Mouse (Mus musculus): ENCODE results near the gene Ppara. TPM values are rescaled to one million over a fixed set of nuclear protein-coding genes. Genes with fewer than 3 reads are reported as not detected.

Gene Ppara
- polyA plus RNA-seq, 1 experiment from 2014 or later = 51.3 TPM

DNA sequence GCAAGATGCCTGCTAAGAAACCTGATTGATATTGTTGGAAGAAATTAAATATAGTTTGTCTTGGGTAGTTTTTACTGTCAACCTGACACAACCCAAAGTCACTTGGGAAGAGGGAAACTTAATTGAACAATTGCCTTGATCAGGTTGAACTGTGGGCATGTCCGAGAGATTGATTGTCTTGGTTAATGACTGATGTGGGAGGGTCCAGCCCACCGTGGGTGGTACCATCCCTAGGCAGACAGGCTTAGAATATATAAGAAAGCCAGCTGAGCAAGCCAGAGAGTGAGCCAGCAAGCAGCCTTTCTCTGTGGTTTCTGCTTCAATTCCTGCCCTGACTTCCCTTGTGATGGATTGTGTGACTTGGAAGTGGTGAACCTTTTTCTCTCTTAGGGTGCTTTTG lies 17.9 kb downstream of the Ppara start:
- Histone ChIP-seq H3K36me3 (ENCODE audit: control insufficient read depth, insufficient read depth) (0 out of 2 replicates have a peak, but pooled peaks cover 3% of the 10 kb centered on the region), H3K4me3 (ENCODE audit: low read depth, low read length) (no peak overlapping the region), H3K4me1 (ENCODE audit: control insufficient read depth, low read depth, low read length) (no peaks in the 10 kb centered on the region; the same call in 1 of the 2 replicates), H3K4me2 (ENCODE audit: low read depth, low read length) (no peak overlapping the region), H3K27ac (ENCODE audit: low read length) (no peak overlapping the region), H3K27me3 (ENCODE audit: control insufficient read depth, insufficient read depth, low read depth, low read length) (no peaks in the 10 kb centered on the region), H3K9me3 (replicated peaks; ENCODE audit: control insufficient read depth, low read length) (no peaks in the 10 kb centered on the region), H3K9ac (ENCODE audit: low read depth, low read length) (no peak overlapping the region)
- 42% methylated on average over 2 of the region's 2 CpGs for WGBS (ENCODE audit: insufficient replicate concordance)
- no peak for ATAC-seq (ENCODE audit: low read depth)

DNA sequence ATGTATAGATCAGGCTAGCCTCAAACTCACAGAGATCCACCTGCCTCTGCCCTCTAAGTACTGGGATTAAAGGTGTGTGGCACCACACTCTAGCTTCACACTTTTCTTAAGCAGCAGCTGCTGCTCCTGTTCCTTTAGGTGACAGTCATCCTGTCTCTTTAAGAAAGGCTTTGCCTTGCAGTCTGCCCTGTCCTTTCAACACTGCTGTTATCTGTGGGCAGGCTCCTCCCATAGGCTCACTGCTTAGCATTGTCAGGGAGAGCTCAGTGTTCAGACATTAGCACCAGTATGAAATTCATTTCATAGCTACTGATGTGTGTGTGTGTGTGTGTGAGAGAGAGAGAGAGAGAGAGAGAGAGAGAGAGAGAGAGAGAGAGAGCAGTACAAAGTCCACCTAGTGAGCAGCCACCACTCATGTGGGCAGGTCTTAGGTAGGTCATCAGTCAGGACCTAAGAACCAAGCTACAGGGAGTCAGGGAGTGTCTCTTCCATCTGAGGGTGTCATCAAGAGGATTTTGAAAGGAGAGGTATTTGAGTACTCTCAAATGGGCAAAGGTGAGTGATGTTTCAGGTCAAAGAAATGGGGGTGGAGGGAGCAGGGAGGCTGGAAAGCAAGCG lies 19.4 kb downstream of the Ppara start:
- H3K27me3 ChIP-seq (ENCODE audit: control insufficient read depth, insufficient read depth, low read depth, low read length) = no peaks in the 10 kb centered on the region
- H3K4me2 ChIP-seq (ENCODE audit: low read depth, low read length) = no peak overlapping the region
- no peak for ATAC-seq (ENCODE audit: low read depth)
- H3K9ac ChIP-seq (ENCODE audit: low read depth, low read length) = no peak overlapping the region
- H3K4me1 ChIP-seq (ENCODE audit: control insufficient read depth, low read depth, low read length) = no peaks in the 10 kb centered on the region; the same call in 1 of the 2 replicates
- H3K4me3 ChIP-seq (ENCODE audit: low read depth, low read length) = no peak overlapping the region
- 63% methylated on average over 1 of the region's 1 CpGs for WGBS (ENCODE audit: insufficient replicate concordance)
- 0 out of 2 replicates have a peak, but pooled peaks cover 3% of the 10 kb centered on the region for H3K36me3 ChIP-seq (ENCODE audit: control insufficient read depth, insufficient read depth)
- no peak overlapping the region; the same call in 1 of the 2 replicates for H3K27ac ChIP-seq (ENCODE audit: low read length)
- no peaks in the 10 kb centered on the region for H3K9me3 ChIP-seq (replicated peaks; ENCODE audit: control insufficient read depth, low read length)

DNA sequence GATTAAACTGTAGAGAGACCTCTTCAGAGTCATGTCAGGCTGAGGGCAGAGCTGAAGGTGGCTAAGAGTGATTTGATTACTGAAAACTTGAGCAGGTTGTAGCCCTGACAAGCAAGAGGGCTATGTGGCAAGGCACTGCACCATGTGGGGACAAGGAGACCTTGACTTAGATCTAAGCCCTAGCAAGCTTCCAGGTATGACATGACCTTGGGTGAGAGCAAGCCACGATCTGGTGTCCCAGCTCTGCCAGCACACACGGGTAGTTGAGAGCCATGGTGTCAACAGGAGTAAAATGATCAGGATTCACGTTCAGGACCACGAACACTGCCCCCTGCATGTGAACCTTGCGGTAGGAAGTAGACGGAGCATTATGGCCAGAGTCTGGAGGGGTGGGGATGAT lies 20.4 kb downstream of the Ppara start:
- no peak overlapping the region for H3K4me2 ChIP-seq (ENCODE audit: low read depth, low read length)
- no peak overlapping the region for H3K4me3 ChIP-seq (ENCODE audit: low read depth, low read length)
- 0 out of 2 replicates have a peak, but pooled peaks cover 3% of the 10 kb centered on the region for H3K36me3 ChIP-seq (ENCODE audit: control insufficient read depth, insufficient read depth)
- ATAC-seq (ENCODE audit: low read depth) = no peak
- no peaks in the 10 kb centered on the region; the same call in 1 of the 2 replicates for H3K4me1 ChIP-seq (ENCODE audit: control insufficient read depth, low read depth, low read length)
- H3K27ac ChIP-seq (ENCODE audit: low read length) = no peak overlapping the region
- no peaks in the 10 kb centered on the region for H3K9me3 ChIP-seq (replicated peaks; ENCODE audit: control insufficient read depth, low read length)
- H3K9ac ChIP-seq (ENCODE audit: low read depth, low read length) = no peak overlapping the region
- H3K27me3 ChIP-seq (ENCODE audit: control insufficient read depth, insufficient read depth, low read depth, low read length) = no peaks in the 10 kb centered on the region
- 37% methylated on average over 6 of the region's 6 CpGs for WGBS (ENCODE audit: insufficient replicate concordance)

DNA sequence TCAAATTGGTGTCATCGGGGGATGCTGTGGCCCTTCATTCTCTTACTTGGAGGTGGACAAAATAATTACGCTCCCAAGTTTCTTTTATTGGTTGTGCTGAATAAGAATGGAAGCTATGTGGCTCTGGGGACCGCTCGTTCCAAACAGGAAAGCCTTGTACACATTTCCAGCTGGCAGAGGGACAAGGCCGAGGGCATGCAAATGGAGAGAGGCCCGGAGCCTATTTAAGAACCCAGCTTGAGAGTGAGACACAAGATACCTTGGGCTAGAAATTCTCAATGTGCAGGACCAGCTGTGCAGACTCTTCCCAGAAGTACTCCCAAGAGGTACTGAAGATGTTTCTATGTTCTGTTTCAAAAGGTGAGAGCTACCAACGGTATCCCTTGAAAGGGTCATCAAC lies 21.8 kb downstream of the Ppara start:
- Histone ChIP-seq H3K27me3 (ENCODE audit: control insufficient read depth, insufficient read depth, low read depth, low read length) (no peaks in the 10 kb centered on the region), H3K4me3 (ENCODE audit: low read depth, low read length) (no peak overlapping the region), H3K9ac (ENCODE audit: low read depth, low read length) (no peak overlapping the region), H3K9me3 (replicated peaks; ENCODE audit: control insufficient read depth, low read length) (no peaks in the 10 kb centered on the region), H3K4me1 (ENCODE audit: control insufficient read depth, low read depth, low read length) (no peaks in the 10 kb centered on the region; the same call in 1 of the 2 replicates), H3K4me2 (ENCODE audit: low read depth, low read length) (no peak overlapping the region), H3K36me3 (ENCODE audit: control insufficient read depth, insufficient read depth) (0 out of 2 replicates have a peak, but pooled peaks cover 3% of the 10 kb centered on the region), H3K27ac (ENCODE audit: low read length) (no peak overlapping the region)
- 69% methylated on average over 7 of the region's 7 CpGs for WGBS (ENCODE audit: insufficient replicate concordance)
- ATAC-seq (ENCODE audit: low read depth) = no peak

DNA sequence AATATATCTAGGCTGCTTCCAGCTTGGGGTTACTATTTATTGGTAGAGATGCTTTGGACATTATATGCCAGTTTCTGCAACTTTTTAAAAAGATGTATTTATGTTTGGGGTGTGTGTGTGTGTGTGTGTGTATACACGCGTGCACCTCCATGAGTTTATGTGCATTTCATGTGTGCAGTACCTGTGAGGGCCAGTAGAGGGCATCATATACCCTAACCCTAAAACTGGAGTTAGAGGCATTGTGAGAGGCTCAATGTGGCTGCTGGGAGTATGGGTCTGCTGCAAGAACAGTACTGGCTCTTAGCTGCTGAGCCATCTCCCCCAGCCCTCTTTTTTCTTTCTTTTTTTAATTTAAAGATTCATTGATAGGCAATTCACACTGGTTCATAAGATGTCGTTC lies 23.0 kb downstream of the Ppara start:
- H3K4me2 ChIP-seq (ENCODE audit: low read depth, low read length) = no peak overlapping the region
- H3K4me3 ChIP-seq (ENCODE audit: low read depth, low read length) = no peak overlapping the region
- WGBS (ENCODE audit: insufficient replicate concordance) = 72% methylated on average over 3 of the region's 3 CpGs
- H3K27ac ChIP-seq (ENCODE audit: low read length) = no peak overlapping the region
- no peaks in the 10 kb centered on the region for H3K9me3 ChIP-seq (replicated peaks; ENCODE audit: control insufficient read depth, low read length)
- no peak overlapping the region for H3K9ac ChIP-seq (ENCODE audit: low read depth, low read length)
- 0 out of 2 replicates have a peak, but pooled peaks cover 3% of the 10 kb centered on the region for H3K36me3 ChIP-seq (ENCODE audit: control insufficient read depth, insufficient read depth)
- no peaks in the 10 kb centered on the region for H3K27me3 ChIP-seq (ENCODE audit: control insufficient read depth, insufficient read depth, low read depth, low read length)
- ATAC-seq (ENCODE audit: low read depth) = no peak
- no peaks in the 10 kb centered on the region; the same call in 1 of the 2 replicates for H3K4me1 ChIP-seq (ENCODE audit: control insufficient read depth, low read depth, low read length)

DNA sequence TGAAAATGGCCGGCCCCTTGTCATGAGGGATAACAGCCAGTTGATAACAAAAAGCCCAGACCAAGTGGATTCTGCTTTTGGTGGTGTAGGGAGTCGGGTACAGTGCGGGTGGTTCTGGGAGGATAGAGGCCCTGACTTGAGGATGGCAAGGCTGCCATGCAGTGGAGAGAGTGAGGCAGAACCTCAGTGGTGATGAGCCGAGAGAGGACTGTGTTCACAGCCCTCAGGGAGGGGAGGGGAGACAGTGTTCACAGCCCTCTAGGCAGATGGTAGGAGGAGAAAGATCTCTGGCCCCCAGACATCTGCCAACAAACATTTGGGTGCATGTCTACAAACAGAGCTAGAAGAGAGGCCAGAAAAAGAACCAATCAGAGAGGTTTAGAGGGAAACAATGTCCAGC lies 28.0 kb downstream of the Ppara start:
- Histone ChIP-seq H3K27me3 (ENCODE audit: control insufficient read depth, insufficient read depth, low read depth, low read length) (no peaks in the 10 kb centered on the region), H3K9ac (ENCODE audit: low read depth, low read length) (no peak overlapping the region), H3K4me1 (ENCODE audit: control insufficient read depth, low read depth, low read length) (no peaks in the 10 kb centered on the region), H3K4me3 (ENCODE audit: low read depth, low read length) (no peak overlapping the region), H3K4me2 (ENCODE audit: low read depth, low read length) (no peak overlapping the region), H3K9me3 (replicated peaks; ENCODE audit: control insufficient read depth, low read length) (no peaks in the 10 kb centered on the region), H3K36me3 (ENCODE audit: control insufficient read depth, insufficient read depth) (no peaks in the 10 kb centered on the region), H3K27ac (ENCODE audit: low read length) (no peak overlapping the region)
- 60% methylated on average over 4 of the region's 4 CpGs for WGBS (ENCODE audit: insufficient replicate concordance)
- no peak for ATAC-seq (ENCODE audit: low read depth)

DNA sequence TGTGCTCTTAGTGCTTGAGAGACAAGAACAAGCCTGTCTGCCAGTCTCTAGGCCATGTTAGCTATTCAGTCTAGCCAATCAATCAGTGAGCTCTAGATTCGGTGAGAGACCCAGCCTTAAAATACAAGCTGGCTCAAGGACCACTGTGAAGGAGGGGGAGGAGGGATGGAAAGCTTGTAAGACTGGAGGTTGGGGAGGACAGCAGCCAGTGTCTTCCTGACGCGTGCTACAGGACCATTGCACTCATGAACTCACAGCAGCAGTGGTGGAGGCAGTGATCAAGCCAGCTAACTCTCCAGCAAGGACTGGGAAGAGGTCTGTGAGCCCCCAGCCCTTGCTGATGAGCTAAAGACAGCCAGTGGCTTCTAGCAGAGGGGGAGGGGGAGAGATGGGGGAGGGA lies 30.2 kb downstream of the Ppara start:
- Histone ChIP-seq H3K27me3 (ENCODE audit: control insufficient read depth, insufficient read depth, low read depth, low read length) (no peaks in the 10 kb centered on the region), H3K9ac (ENCODE audit: low read depth, low read length) (no peak overlapping the region), H3K9me3 (replicated peaks; ENCODE audit: control insufficient read depth, low read length) (no peaks in the 10 kb centered on the region), H3K4me1 (ENCODE audit: control insufficient read depth, low read depth, low read length) (no peaks in the 10 kb centered on the region; the same call in 1 of the 2 replicates), H3K27ac (ENCODE audit: low read length) (no peak overlapping the region), H3K36me3 (ENCODE audit: control insufficient read depth, insufficient read depth) (no peaks in the 10 kb centered on the region), H3K4me3 (ENCODE audit: low read depth, low read length) (no peak overlapping the region), H3K4me2 (ENCODE audit: low read depth, low read length) (no peak overlapping the region)
- no peak for ATAC-seq (ENCODE audit: low read depth)
- 42% methylated on average over 3 of the region's 3 CpGs for WGBS (ENCODE audit: insufficient replicate concordance)

DNA sequence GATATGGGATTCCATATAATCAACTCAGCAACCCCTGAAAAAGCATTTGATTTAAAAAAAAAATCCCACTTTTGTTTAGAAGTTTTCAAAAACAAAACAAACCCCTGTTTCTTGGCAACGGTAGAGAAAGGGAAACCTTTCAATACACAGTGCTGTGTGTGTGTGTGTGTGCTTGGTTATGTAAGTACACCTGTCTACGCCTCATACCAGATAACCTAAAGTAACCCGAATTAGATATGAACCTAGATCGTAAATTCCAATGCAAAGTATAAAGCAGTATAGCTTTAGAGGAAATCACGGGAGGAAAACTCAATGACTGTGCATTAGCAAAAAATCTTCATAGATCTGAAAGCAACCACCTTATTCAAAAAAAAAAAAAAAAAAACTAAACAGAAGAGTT lies 31.9 kb downstream of the Ppara start:
- no peak for ATAC-seq (ENCODE audit: low read depth)

DNA sequence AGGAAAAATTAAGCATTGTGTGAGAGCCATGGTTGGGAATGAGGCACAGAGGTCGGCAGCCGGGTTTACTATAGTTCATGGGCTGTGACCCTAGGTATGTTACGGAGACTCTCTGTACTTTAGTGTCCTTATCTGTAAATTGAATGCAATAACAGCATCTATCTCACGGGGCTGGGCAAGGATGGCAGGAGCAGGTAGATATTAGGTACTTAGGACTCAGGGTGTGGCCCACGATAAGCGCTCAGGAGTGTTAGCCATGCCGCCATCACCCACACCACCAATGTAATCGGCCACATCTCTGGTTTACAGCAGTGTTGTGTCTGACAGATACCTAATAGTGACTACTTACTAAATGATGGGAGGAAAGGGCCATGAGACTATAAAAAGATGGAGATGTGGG lies 34.2 kb downstream of the Ppara start:
- 72% methylated on average over 8 of the region's 8 CpGs for WGBS (ENCODE audit: insufficient replicate concordance)
- no peak for ATAC-seq (ENCODE audit: low read depth)
- no peak overlapping the region for H3K4me2 ChIP-seq (ENCODE audit: low read depth, low read length)
- H3K4me1 ChIP-seq (ENCODE audit: control insufficient read depth, low read depth, low read length) = no peaks in the 10 kb centered on the region; the same call in 1 of the 2 replicates
- no peaks in the 10 kb centered on the region for H3K9me3 ChIP-seq (replicated peaks; ENCODE audit: control insufficient read depth, low read length)
- no peaks in the 10 kb centered on the region for H3K36me3 ChIP-seq (ENCODE audit: control insufficient read depth, insufficient read depth)
- H3K27me3 ChIP-seq (ENCODE audit: control insufficient read depth, insufficient read depth, low read depth, low read length) = no peaks in the 10 kb centered on the region
- no peak overlapping the region for H3K27ac ChIP-seq (ENCODE audit: low read length)
- no peak overlapping the region for H3K9ac ChIP-seq (ENCODE audit: low read depth, low read length)
- no peak overlapping the region for H3K4me3 ChIP-seq (ENCODE audit: low read depth, low read length)

More for the DNA sequence above, 31.9 kb downstream of the Ppara start:
- Histone ChIP-seq H3K27ac (ENCODE audit: low read length) (no peak overlapping the region), H3K4me1 (ENCODE audit: control insufficient read depth, low read depth, low read length) (no peaks in the 10 kb centered on the region; the same call in 1 of the 2 replicates), H3K9ac (ENCODE audit: low read depth, low read length) (no peak overlapping the region), H3K27me3 (ENCODE audit: control insufficient read depth, insufficient read depth, low read depth, low read length) (no peaks in the 10 kb centered on the region), H3K4me3 (ENCODE audit: low read depth, low read length) (no peak overlapping the region), H3K9me3 (replicated peaks; ENCODE audit: control insufficient read depth, low read length) (no peaks in the 10 kb centered on the region), H3K4me2 (ENCODE audit: low read depth, low read length) (no peak overlapping the region), H3K36me3 (ENCODE audit: control insufficient read depth, insufficient read depth) (no peaks in the 10 kb centered on the region)
- 67% methylated on average over 5 of the region's 5 CpGs for WGBS (ENCODE audit: insufficient replicate concordance)

All from liver, embryonic 16.5 days (tissue).